Mouse (Mus musculus): ENCODE measurements around the gene Cstad.

The Cstad gene

GRCm38 (mm10) chr2:30629038-30629761 is 34.4 kb downstream of the Cstad start:
- no peak for DNase-seq (ENCODE audit: low spot score)

GRCm38 (mm10) chr2:30629860-30630259 is 35.0 kb downstream of the Cstad start:
- DNase-seq (ENCODE audit: low spot score) = no peak

GRCm38 (mm10) chr2:30636266-30636671 is 41.4 kb downstream of the Cstad start:
- no peak for DNase-seq (ENCODE audit: low spot score)

GRCm38 (mm10) chr2:30637991-30638390 is 43.2 kb downstream of the Cstad start:
- no peak for DNase-seq (ENCODE audit: low spot score)

GRCm38 (mm10) chr2:30640021-30640481 is 45.2 kb downstream of the Cstad start:
- no peak for DNase-seq (ENCODE audit: low spot score)

- DNase-seq (ENCODE audit: low spot score) = no peak
These were observed 48.0 kb downstream of the Cstad start for GRCm38 (mm10) chr2:30642810-30643209.

GRCm38 (mm10) chr2:30643422-30643821 is 48.6 kb downstream of the Cstad start:
- DNase-seq (ENCODE audit: low spot score) = no peak

- no peak for DNase-seq (ENCODE audit: low spot score)
These were observed 52.0 kb downstream of the Cstad start for GRCm38 (mm10) chr2:30646833-30647232.

GRCm38 (mm10) chr2:30647303-30647881 is 52.6 kb downstream of the Cstad start:
- no peak for DNase-seq (ENCODE audit: low spot score)

- DNase-seq (ENCODE audit: low spot score) = no peak
These were observed 53.1 kb downstream of the Cstad start for GRCm38 (mm10) chr2:30647882-30648494.

- DNase-seq (ENCODE audit: low spot score) = no peak
These were observed 55.4 kb downstream of the Cstad start for GRCm38 (mm10) chr2:30650249-30650648.

GRCm38 (mm10) chr2:30651831-30652230 is 57.0 kb downstream of the Cstad start:
- DNase-seq (ENCODE audit: low spot score) = no peak

- no peak for DNase-seq (ENCODE audit: low spot score)
These were observed 57.8 kb downstream of the Cstad start for GRCm38 (mm10) chr2:30652581-30653037.

- DNase-seq (ENCODE audit: low spot score) = no peak
These were observed 58.2 kb downstream of the Cstad start for GRCm38 (mm10) chr2:30653046-30653445.

- no peak for DNase-seq (ENCODE audit: low spot score)
These were observed 59.3 kb downstream of the Cstad start for GRCm38 (mm10) chr2:30654158-30654557.

- DNase-seq (ENCODE audit: low spot score) = no peak
These were observed 59.7 kb downstream of the Cstad start for GRCm38 (mm10) chr2:30654582-30654981.

- no peak for DNase-seq (ENCODE audit: low spot score)
These were observed 60.9 kb downstream of the Cstad start for GRCm38 (mm10) chr2:30655746-30656145.

GRCm38 (mm10) chr2:30656711-30657555 is 62.1 kb downstream of the Cstad start:
- no peak for DNase-seq (ENCODE audit: low spot score)

- no peak for DNase-seq (ENCODE audit: low spot score)
These were observed 63.0 kb downstream of the Cstad start for GRCm38 (mm10) chr2:30657674-30658479.

GRCm38 (mm10) chr2:30658480-30658843 is 63.6 kb downstream of the Cstad start:
- DNase-seq (ENCODE audit: low spot score) = peak; percentile 98

All from layer of hippocampus, adult 9-10 months (tissue).